Mouse (Mus musculus): ENCODE data around the gene Hoxd10. TPM values are rescaled to one million over a fixed set of nuclear protein-coding genes. Genes with fewer than 3 reads are reported as not detected.
A peak's percentile ranks its signal among the peaks of the same experiment; 100 is the strongest.

The Hoxd10 gene
- polyA plus RNA-seq, 1 experiment from 2014 or later, result not detected

DNA sequence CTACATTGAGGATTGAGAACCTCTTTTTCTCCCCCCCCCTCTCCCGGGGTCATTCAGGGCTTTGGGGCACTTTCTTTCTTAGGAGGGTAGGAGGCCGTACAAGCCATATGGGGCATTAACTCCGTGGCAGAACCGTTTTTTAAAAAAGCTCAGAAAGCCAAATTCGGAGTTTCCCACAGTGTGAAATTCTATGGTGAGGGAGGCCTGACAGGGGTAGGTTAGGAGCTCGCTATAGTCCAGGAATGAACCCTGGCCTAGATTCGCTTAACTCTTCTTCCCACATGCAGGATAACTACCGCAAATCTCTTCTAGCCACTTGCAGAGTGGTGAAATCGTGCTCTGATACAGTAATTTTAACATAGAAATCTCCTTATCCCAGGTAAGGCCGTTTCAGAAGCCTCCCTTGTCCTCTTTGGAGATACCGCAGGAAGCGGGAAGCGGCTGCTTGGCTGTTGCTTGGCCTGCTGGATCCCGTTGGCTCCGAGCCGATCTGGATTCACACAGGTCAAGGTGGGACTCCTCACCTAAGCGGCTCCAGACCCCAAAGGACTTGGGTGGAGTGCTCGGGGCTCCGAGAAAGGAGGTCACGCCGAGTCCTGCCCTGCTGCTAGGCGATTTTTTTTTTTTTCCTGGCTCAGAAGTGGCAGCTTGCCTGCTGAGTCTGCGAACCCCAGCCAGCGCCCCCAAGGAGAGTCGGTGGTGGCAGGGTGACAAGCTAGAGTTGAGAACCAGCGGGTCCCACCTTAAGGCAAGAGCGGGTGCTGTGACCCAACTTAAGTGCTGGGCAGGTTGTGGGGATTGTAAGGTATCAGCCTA is 43.5 kb downstream of the Hoxd10 start:
- TF ChIP-seq CTCF (IDR thresholded peaks at IDR 0.05; ENCODE audit: low read depth) (no peak), EP300 (optimal IDR thresholded peaks at IDR 0.05) (no peak)

DNA sequence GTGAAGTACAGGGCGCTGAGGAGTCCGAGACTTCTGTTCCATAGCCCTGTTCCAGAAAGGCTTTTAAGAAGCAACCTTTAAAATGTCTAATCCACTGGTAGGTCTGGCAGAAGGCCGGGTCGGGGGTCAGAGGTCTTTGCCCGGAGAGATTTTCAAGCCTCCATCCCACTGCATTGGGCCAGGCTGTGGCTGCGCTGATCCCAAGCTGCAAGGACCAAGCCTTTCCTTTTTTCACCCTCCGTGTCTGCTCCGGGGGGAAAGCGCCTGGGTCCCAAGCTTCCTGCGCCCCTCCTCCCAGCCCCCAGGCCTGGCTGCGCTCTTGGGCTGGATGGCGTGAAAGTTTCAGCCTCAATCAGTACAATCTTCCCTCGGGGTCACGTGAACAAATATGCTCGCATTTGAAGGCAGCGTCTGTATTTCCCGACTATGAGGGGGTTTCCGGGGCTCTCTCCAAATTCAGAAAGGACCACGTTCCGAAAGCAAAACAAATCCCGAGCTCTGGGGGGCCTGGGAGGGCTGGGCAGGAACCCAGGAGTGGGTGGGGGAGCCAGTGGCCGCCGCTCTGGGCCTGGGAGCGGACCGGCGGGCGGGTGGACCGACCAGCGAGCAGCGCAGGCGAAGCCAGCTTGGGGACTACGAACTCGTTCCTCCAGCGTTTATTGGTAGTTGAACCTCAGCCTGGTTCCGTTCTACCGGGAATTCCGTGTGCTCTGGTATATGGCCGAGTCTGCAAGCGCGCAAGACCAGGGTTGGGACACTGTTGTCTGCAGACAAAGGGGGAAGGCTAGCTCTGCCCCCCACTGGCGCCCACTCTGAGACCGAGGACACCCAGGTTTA is 44.3 kb downstream of the Hoxd10 start:
- no peak for DNase-seq (ENCODE audit: low spot score)
- H3K27me3 ChIP-seq (ENCODE audit: control insufficient read depth, insufficient read depth, low read length), result peaks cover 37% of the 10 kb centered on the region
- no peak for ATAC-seq (ENCODE audit: low FRiP score, low TSS enrichment)
- H3K27ac ChIP-seq (replicated peaks), result no peak overlapping the region
- no peaks in the 10 kb centered on the region for H3K36me3 ChIP-seq (ENCODE audit: control insufficient read depth, insufficient read depth, low read length)
- WGBS, result 4% methylated on average over 41 of the region's 42 CpGs
- H3K9me3 ChIP-seq (ENCODE audit: control insufficient read depth, low read length), result no peaks in the 10 kb centered on the region
- TF ChIP-seq CTCF (IDR thresholded peaks at IDR 0.05; ENCODE audit: low read depth), result no peak
- TF ChIP-seq EP300 (optimal IDR thresholded peaks at IDR 0.05), result no peak
- no peak overlapping the region for H3K9ac ChIP-seq (ENCODE audit: low read length)
- peak overlapping the region; percentile 23 for H3K4me3 ChIP-seq (ENCODE audit: low read depth, low read length)
- no peaks in the 10 kb centered on the region for H3K4me1 ChIP-seq (replicated peaks; ENCODE audit: control insufficient read depth, insufficient read depth)
- peak overlapping the region; percentile 37 for H3K4me2 ChIP-seq (replicated peaks; ENCODE audit: low read depth)

More for the DNA sequence above, 43.5 kb downstream of the Hoxd10 start:
- H3K27me3 ChIP-seq (ENCODE audit: control insufficient read depth, insufficient read depth, low read length), result peaks cover 42% of the 10 kb centered on the region
- H3K36me3 ChIP-seq (ENCODE audit: control insufficient read depth, insufficient read depth, low read length), result no peaks in the 10 kb centered on the region
- H3K27ac ChIP-seq (replicated peaks), result no peak overlapping the region
- H3K9ac ChIP-seq (ENCODE audit: low read length), result no peak overlapping the region
- no peaks in the 10 kb centered on the region for H3K4me1 ChIP-seq (replicated peaks; ENCODE audit: control insufficient read depth, insufficient read depth)
- H3K4me3 ChIP-seq (ENCODE audit: low read depth, low read length), result no peak overlapping the region
- no peak for ATAC-seq (ENCODE audit: low FRiP score, low TSS enrichment)
- H3K9me3 ChIP-seq (ENCODE audit: control insufficient read depth, low read length), result no peaks in the 10 kb centered on the region
- H3K4me2 ChIP-seq (replicated peaks; ENCODE audit: low read depth), result no peak overlapping the region; the same call in 1 of the 2 replicates
- 14% methylated on average over 27 of the region's 27 CpGs for WGBS
- DNase-seq (ENCODE audit: low spot score), result no peak

DNA sequence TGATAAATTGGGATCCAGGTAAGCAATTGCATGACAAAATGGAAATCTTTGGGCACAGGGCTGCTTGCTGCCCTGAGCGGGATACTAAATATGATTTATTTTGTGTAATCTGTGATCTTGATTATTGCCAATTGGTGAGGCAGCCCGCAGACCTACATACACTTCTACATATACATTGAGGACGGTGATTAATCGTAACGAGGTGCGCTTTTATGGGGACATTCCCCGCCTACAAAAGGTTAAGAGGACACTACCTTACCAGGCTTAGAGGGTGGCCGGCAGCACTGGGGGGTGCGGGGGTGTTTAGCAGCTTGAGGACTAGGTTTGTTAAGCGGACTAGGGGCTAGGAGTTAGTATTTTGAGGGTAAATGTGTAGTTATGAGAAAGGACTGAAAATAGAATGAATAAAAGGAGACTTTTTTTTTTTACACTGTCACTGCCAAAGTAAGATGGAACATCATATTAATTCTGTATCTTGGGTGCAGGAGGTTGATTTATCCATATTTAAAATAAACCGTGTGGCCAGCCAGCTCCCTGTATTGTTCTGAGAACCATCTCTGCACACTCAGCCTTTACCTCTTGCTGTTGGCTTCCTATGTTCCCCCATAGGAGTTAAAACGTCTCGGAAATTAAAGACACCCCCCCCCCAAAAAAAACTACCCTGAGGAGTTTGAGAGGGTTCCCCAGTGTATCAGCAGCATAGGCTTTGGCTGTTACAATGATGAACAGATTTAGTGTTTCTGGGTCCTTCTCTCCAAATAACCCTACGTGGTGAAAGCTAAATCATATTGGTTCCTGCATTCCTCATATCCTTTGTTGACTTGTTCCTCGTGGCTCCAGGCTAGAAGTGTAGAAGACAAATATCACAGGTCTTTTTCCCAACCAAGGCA is 45.2 kb downstream of the Hoxd10 start:
- DNase-seq (ENCODE audit: low spot score) (no peak), ATAC-seq (ENCODE audit: low FRiP score, low TSS enrichment) (no peak)
- WGBS, result 7% methylated on average over 15 of the region's 15 CpGs
- no peak overlapping the region for H3K9ac ChIP-seq (ENCODE audit: low read length)
- H3K27ac ChIP-seq (replicated peaks), result no peak overlapping the region
- TF ChIP-seq CTCF (IDR thresholded peaks at IDR 0.05; ENCODE audit: low read depth), result no peak
- TF ChIP-seq EP300 (optimal IDR thresholded peaks at IDR 0.05), result no peak
- H3K4me1 ChIP-seq (replicated peaks; ENCODE audit: control insufficient read depth, insufficient read depth), result no peaks in the 10 kb centered on the region
- H3K4me3 ChIP-seq (ENCODE audit: low read depth, low read length), result 0 out of 2 replicates have a peak overlapping the region, but pooled peaks have one; percentile 23
- no peak overlapping the region for H3K4me2 ChIP-seq (replicated peaks; ENCODE audit: low read depth)
- H3K9me3 ChIP-seq (ENCODE audit: control insufficient read depth, low read length), result no peaks in the 10 kb centered on the region
- H3K36me3 ChIP-seq (ENCODE audit: control insufficient read depth, insufficient read depth, low read length), result no peaks in the 10 kb centered on the region
- peaks cover 35% of the 10 kb centered on the region for H3K27me3 ChIP-seq (ENCODE audit: control insufficient read depth, insufficient read depth, low read length)

DNA sequence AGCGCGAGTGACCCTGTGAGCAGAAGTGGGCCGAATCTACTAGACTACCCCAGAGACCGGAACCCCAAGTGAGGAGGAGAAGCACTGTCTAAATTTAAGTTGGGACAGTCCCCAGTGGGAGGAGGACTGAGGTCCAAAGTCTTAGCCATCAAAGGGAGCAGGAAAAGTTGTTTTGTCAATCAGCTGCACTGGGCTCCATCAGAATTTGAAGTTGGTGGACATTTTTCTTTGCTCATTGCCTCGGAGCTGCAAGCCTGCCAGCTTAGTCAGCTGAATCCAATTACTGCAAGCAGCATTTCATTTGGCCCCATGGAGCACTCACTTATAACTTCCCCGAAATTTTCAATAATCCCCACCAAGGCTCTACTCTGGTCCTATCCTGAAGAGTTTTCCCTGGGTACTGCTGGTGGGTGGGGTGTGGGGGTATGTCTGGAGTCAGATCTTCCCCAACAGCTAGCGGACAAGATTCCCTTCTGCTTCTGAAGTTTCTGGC is 45.9 kb downstream of the Hoxd10 start:
- Histone ChIP-seq H3K9ac (ENCODE audit: low read length) (no peak overlapping the region), H3K4me2 (replicated peaks; ENCODE audit: low read depth) (no peak overlapping the region), H3K4me1 (replicated peaks; ENCODE audit: control insufficient read depth, insufficient read depth) (no peaks in the 10 kb centered on the region), H3K4me3 (ENCODE audit: low read depth, low read length) (no peak overlapping the region), H3K27me3 (ENCODE audit: control insufficient read depth, insufficient read depth, low read length) (peaks cover 33% of the 10 kb centered on the region), H3K9me3 (ENCODE audit: control insufficient read depth, low read length) (no peaks in the 10 kb centered on the region), H3K36me3 (ENCODE audit: control insufficient read depth, insufficient read depth, low read length) (no peaks in the 10 kb centered on the region), H3K27ac (replicated peaks) (no peak overlapping the region)
- no peak for DNase-seq (ENCODE audit: low spot score)
- TF ChIP-seq EP300 (optimal IDR thresholded peaks at IDR 0.05) (no peak), CTCF (IDR thresholded peaks at IDR 0.05; ENCODE audit: low read depth) (no peak)
- 19% methylated on average over 7 of the region's 7 CpGs for WGBS
- no peak for ATAC-seq (ENCODE audit: low FRiP score, low TSS enrichment)

DNA sequence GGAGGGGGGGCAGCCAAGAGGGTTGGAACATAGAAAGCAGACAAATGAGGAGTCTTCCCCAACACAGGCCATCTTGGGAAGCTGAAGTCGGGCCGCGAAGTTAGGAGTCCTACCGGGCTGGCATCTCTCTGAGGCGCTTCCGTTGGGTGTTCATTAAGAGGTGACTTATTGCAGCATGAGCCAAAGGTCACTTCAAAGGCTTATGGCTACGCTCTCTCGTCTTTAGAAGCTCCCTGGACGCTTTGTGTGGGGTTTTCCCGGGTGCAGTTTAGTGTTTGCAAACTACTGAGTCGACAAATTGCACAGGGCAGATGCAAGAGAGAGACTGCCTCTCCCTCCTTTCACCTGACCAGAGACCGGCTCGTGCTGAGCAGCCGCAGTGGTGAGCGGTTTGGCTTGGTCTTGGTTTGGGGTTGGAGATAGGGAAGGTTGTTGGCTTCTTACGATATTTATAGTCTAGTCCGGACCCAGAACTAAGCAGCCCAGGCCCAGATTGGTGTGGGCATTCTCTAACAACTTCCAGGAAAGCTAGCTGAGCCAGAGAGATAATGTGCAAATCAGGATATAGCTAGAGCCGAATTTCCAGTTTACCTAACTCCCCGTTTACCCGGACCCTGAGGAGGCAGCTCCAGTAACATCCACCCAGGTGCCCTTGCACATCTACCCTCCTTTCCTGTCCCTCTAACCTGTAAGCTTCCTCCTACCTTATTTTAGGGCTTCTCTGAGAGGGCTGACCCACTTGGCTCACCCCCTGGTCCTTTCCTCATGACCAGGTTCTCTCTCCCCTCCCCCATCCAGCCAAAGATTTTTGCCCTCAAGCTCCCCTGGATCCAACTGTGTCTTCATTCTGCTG is 47.1 kb downstream of the Hoxd10 start:
- whole genome bisulfite sequencing, result 5% methylated on average over 20 of the region's 20 CpGs
- TF ChIP-seq EP300 (optimal IDR thresholded peaks at IDR 0.05), result no peak
- TF ChIP-seq CTCF (IDR thresholded peaks at IDR 0.05; ENCODE audit: low read depth), result no peak
- Histone ChIP-seq H3K4me2 (replicated peaks; ENCODE audit: low read depth) (no peak overlapping the region), H3K36me3 (ENCODE audit: control insufficient read depth, insufficient read depth, low read length) (no peaks in the 10 kb centered on the region), H3K9ac (ENCODE audit: low read length) (no peak overlapping the region), H3K9me3 (ENCODE audit: control insufficient read depth, low read length) (no peaks in the 10 kb centered on the region), H3K27ac (replicated peaks) (no peak overlapping the region), H3K4me3 (ENCODE audit: low read depth, low read length) (no peak overlapping the region), H3K27me3 (ENCODE audit: control insufficient read depth, insufficient read depth, low read length) (peaks cover 30% of the 10 kb centered on the region), H3K4me1 (replicated peaks; ENCODE audit: control insufficient read depth, insufficient read depth) (no peaks in the 10 kb centered on the region)
- DNase-seq (ENCODE audit: low spot score) (no peak), ATAC-seq (ENCODE audit: low FRiP score, low TSS enrichment) (no peak)
